Mouse (Mus musculus): ENCODE data around the gene Prx. TPM values are rescaled to one million over a fixed set of nuclear protein-coding genes. Genes with fewer than 3 reads are reported as not detected.
"Not testable (repeated sequence)": the region's sequence is repeated elsewhere in the genome, so short reads cannot be mapped to it uniquely, and the experiment has no call there.

The Prx gene
- polyA plus RNA-seq, 2 experiments from 2014 or later, result 0.22 to 0.62 TPM

DNA sequence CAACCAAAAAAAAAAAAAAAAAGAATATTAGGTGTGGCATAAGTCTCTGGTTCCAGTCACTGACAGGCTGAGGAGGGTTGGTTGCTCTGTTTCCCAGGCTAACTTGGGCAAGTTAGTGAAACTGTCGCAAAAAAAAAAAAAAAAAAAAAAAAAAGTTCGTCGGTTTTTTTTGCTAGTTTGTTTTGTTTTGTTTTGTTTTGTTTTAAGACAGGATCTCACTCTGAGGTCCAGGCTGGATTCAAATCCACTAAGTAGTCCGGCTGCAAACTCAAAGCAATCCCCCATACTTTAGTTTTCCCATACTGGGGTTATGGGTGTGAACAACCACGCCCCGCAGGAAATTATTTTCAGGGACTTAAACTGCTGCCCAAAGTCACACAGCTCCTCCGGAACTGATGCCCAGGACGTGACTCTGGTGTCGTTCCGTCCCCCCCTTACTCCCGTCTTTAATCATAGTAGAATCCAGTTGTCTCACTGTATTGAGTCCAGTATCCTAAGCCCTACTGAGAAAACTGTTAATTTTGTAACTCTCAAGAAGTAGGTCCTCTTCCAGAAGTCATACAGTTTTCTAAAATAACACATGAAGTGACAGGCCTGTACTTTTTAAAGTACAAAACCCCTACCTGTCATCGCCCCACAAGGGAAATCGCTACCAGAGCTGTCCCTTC is 12.9 kb upstream of the Prx start:
- ATAC-seq, result no peak

DNA sequence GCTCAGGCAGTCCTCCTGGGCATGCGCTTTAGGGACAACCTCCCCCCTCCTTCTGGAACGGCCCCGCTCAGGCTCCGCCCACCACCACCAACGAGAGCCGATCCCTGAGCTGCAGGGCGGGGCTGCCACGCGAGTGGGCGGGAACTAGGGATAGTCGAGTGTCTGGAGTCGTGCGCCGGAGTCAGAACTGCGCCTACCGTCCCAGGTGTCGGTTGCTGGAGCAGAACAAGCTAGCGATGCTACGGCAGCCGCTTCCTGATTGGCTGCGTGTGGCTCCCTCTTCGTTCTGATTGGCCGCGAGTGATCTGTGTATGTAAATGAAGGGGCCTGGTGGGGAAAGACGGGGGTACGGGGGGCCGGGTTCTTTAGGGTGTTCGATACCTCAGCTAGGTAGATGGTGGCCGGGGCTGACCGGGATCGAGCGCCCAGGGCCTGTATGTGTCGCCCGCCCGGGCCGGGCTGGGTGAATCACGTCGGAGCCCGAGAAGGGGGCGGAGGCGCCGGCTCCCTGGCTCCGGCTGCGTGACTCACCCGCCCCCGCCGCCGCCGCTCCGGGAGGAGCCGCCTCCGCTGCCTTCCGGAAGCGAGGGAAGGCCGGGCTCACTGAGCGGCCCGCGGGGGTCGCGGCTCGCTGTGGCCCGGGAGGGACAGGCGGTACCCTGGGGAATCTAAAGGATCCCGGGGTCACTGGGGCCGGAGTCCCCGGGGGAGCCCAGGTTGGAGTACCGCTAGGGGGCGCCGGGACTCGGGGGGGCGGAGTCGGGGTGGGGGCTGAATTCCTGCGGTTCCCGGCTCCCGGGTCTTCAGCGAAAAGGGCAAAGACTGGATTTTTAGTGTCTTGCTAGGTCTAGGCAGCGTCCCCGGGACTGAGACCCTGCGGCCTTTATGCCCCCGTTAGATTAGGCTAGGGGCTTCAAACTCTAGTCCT is 12.1 kb upstream of the Prx start, which contains the start of gene Sertad1:
Gene Sertad1 (plus strand): TSS at position 141 of the 928 bp plus-strand sequence.
- ATAC-seq, result peak; percentile 83

DNA sequence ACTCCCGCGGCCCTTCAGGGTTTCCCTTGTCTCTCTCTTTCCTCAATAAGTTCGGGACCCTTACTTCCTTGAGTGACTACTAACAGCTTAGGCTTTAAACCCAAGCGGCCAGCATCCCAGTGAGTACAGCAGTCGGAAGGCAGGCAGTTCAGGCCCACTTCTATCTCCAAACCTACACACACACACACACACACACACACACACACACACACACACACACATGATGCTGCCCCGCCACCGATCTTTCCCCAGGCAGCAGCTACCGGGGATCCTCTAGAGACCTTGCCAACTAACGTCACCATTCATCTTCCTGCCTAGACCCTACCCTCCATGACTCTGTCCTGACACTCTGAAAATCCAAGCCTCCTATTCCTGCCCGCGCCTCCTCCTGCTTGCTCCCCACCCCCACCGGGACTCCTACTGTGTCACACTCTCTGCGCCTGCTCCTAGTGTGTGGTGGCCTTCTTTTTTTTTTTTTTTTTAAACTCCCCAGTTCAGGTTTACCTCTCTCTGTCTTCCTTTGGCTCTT is 11.3 kb upstream of the Prx start:
- peak; percentile 8 for ATAC-seq

DNA sequence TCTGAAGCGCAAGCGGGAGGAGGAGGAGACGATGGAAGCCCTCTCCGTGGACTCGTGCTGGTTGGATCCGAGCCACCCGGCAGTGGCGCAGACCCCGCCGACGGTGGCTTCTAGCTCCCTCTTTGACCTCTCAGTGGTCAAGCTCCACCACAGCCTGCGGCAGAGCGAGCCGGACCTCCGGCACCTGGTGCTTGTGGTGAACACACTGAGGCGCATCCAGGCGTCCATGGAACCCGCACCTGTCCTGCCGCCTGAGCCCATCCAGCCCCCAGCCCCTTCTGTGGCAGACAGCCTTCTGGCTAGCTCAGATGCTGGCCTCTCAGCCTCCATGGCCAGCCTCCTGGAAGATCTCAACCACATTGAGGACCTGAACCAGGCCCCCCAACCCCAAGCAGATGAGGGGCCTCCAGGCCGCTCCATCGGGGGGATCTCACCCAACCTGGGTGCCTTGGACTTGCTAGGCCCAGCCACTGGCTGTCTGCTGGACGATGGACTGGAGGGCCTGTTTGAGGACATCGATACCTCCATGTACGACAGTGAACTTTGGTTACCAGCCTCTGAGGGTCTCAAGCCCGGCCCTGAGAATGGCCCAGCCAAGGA is 9.8 kb upstream of the Prx start:
- ATAC-seq, result no peak

DNA sequence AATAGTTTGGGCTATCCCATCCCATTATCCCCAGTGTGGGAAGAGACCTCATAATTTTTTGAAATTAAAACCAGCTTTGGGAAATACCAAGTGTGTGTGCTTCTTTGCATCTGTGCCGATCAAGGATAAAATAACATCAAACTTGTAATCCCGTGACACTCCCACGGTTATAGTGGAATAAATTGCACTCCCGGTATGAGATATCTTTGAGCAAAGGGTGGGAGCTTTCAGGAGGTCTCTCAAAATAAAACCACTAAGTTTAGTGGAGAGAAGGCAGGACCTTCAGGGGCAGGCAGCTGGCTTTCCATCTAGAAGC is 8.9 kb upstream of the Prx start:
- ATAC-seq, result no peak

DNA sequence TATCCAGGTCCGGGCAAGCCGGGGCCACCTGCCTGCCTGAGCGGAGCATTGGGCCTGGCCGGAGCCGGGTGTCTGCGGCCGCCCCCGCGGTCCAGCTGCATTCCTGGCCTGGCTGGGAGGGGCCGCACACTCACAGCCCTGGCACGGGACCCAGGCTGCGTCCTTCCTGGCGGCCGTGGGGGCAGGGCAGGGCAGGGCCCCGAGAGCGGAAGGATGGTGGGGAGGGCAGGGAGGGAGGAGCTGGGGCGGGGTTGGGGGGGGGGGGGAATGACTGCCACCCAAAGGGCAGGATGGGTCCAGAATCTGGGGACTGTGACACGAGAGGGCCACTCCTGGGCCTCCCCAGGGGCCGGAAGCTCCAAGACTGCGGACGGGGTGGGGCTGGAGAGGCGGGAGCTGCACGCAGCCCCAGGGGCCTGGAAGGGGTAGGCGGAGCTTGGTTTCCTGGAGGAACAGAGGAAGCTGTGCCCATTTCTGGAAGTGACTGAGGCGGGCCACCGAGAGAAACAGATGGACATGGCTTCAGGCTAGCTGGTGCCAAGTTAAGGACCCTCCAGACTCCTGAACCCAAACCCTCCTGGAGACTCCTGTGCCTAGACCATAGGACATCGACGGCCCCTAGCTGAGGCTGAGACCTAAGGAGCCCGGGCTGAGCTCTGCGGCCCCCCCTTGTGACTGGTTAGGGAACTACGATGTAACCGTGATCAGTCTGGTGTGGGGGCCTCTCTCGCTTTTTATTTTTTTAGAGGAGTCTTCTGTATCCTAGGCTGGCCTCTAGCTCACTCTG is 8.4 kb upstream of the Prx start:
- peak; percentile 40 for ATAC-seq

DNA sequence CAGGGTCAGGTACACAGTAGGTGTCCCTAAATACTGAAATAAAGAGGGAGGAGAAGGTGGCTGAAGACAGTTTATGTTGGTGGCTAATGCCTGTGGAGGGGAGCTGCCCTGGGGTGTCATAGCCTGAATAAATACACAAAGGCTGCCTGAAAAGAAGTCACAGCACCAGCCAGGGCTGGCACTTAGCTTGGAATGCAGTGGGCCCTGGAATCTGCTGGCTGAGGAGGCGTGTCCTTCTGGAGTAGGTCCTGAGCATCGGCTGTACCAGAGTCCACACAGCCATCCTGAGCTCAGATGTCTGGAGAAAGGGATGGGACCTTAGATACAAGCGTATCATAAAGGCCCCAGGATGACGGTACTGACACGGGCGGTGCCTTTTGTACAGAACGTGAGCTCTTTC is 7.3 kb upstream of the Prx start:
- no peak for ATAC-seq

DNA sequence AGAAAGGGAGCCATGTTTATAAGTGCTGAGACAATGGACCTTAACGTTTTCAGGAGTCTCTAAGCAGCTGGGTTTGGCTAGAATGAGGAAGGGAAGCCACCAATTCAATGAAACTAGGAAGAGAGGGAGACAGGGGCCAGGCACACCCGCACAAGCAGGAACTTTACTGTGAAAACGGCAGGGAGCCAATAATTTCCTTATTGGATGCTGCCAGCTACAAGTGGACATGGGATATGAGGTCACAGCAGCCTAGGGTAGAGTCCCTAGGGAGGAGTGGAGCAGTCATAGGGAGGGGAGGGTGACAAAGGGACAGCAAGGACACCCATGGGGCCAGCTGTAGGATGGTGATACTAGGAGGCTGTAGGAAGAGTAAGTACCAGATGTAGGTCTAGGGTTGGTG is 6.1 kb upstream of the Prx start:
- no peak for ATAC-seq

DNA sequence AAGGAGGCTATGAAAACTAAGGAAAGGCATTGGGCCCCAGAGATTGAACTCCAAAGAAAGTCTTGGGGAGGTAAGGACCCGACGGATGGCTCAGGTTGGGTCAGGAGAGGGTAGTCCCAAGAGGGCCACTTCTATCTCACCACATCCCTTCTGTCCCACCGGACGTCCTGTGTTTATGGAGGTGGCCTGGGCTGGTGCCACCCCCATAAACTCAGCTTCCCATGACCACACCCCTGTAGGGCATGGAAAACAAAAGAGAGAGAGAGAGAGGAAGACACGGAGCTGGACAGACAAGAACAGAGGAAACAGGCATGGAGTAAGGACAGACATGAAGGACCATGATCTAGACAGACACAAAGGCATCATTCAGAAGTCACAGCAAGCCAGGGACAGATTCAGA is 5.7 kb upstream of the Prx start:
- ATAC-seq, result no peak

DNA sequence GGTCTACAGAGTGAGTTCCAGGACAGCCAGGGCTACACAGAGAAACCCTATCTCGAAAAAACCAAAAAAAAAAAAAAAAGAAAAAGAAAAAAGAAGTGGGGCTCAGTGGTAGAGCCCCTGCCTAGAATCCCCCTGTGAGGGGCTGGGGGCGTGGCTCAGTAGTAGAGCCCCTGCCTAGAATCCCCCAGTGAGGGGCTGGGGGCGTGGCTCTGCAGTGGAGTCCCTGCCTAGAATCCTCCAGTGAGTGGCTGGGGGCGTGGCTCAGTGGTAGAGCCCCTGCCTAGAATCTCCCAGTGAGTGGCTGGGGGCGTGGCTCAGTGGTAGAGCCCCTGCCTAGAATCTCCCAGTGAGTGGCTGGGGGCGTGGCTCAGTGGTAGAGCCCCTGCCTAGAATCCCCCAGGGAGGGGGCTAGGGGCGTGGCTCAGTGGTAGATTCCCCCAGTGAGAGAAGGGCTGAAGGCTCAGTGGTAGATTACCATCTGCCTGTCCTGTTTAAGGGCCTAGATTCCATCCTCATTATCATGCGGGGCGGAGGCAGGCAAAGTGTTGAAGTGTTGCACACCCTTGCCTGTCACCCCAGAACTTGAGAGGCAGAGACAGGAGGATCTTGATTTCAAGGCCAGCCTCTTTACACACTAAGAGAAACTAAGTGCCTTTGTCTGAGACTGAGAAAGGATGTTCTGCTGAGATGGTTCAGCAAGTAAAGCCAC is 4.3 kb upstream of the Prx start:
- ATAC-seq, result not testable (repeated sequence)

DNA sequence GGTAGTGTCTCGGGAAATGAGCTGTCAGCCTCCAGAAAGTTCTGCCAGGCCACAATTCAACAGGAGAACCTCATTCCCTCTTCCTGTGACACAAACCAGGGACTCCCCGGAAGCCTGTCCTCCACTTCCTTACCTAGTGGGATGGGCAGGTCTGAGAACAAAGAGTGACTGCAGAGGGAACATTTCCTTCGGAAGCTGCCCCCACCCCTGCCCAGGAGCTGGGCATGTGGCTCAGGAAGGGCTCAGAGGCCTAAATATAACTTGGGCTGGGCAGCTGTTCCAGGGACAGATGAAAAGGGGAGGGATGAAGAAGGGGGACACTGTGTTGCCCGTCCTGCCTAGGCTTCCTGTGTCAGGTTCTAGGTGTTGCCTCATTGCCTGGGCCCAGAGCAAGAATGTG is 2.5 kb downstream of the Prx start:
- no peak for ATAC-seq

DNA sequence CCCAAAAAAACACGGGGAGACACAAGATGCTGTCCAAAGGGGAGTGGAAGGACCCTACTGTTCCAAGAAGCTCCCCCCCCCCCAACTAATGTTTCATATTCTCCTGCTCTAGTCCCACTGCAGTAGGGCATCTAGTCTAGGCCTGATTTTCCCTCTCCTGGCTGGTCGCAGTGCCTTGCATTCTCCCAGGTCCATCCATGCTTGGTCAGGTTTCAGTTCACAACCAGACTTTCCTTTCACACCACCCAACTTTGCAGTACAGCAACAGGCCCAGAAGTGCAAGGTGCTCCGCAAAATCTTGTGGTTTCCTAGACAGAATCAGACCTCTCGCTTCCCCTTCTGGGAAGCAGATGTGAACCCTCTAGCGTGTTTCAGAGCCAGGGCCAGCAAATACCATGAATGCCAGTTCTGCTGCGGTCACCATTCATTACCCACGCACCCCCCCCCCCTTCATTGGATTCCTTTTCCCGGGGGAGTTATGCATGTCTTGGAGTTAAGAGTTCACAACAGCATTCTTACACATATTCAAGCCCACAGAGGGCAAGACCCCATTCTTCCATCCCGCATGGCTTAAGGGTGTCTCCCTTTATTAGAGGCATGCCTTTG is 7.7 kb downstream of the Prx start:
- no peak for ATAC-seq

DNA sequence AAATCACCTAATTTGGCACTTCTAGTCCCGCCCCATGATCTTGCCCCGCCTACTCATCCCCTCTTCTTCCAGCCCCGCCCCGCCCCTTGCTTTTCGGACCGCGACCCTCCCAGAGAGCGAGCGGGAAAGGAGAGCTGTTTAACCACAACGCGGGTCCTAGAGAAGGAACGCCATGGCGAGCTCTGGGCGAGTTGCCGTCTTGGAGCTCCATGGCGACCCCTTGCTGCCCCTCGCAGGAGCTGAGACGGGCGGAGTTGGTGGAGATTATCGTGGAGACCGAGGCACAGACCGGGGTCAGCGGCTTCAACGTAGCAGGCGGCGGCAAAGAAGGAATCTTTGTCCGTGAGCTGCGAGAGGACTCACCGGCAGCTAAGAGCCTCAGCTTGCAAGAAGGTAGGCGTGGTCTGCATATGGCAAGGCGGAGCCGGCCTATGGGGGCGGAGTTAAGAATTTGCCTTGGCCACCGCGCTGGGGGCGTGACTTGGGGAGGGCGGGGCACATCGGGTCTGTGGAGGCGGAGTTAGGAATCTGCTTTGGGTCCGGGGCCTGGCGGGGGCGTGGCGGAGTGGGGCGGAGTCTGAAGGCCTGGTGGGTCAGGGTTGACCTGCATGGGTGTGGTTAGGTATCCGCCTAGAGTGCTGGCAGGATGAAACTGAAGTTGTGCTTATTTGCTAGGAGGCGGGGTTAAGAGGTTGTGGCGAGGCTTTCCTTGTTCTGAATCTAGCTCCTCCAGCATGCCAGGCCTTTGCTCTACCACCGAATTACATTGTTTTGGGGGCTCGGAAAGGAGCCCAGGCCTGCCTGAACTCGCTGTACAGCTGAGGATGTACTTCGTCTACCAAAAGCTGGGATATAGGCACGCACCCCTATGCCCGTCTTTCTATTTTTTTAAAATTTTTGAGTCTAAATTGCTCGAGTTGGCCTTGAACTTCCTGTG is 8.9 kb downstream of the Prx start:
- peak; percentile 89 for ATAC-seq

DNA sequence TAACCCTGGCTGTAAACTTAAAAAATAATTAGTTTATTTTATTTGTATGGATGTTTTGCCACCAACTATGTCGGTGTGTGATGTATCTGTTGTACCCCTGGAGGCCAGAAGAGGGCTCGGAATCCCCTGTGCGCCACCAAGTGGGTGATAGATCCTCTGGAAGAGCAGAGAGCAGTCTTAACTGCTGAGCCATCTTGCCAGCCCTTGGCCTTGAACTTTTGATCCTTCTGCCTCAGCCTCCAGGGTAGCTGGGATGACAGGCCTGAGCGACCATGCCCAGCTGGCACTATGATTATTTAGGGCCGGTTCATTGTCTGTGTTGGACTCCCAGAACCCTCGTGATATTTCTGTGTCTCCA is 9.5 kb downstream of the Prx start:
- peak; percentile 62 for ATAC-seq

DNA sequence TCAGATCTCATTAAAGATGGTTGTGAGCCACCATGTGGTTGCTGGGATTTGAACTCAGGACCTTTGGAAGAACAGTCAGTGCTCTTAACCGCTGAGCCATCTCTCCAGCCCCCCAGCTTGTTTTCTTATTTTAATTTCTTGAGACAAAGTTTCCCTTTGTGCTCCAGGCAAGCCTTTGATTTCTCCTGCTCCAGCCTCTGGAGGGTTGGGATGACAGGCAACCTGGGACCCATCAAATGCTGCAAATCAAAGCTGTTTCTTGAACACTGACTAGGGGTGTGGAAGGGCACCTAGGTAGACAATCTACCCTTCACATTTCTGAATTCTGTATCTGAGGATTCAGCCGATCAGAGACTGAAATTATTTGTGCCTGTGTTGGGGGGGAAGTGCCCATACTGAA is 11.7 kb downstream of the Prx start:
- ATAC-seq, result no peak

DNA sequence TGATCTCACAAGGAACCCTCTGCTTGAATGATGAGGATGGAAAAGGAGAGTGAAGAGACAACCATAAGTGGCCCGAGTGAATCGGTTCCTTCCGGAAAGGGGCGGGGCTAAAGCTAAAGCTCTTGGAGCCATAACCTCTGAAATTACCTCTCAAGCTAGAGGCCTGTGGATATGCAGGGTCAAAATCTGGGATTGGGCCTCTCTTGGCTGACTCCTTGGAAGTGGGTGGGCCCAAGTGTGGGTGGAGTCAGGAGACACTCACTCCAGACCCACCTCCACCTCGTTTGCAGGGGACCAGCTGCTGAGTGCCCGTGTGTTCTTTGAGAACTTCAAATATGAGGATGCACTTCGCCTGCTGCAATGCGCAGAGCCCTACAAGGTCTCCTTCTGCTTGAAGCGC is 15.8 kb downstream of the Prx start:
- no peak for ATAC-seq

DNA sequence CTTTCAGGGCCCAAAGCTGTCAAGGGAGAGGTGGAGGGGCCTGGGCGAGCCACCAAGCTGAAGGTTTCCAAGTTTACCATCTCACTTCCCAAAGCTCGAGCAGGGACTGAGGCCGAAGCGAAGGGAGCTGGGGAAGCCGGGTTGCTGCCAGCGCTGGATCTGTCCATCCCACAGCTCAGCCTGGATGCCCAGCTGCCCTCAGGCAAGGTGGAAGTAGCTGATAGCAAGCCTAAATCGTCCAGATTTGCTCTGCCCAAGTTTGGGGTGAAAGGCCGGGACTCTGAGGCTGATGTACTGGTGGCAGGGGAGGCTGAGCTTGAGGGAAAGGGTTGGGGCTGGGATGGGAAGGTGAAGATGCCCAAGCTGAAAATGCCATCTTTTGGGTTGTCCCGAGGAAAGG is 19.2 kb downstream of the Prx start:
- no peak for ATAC-seq

DNA sequence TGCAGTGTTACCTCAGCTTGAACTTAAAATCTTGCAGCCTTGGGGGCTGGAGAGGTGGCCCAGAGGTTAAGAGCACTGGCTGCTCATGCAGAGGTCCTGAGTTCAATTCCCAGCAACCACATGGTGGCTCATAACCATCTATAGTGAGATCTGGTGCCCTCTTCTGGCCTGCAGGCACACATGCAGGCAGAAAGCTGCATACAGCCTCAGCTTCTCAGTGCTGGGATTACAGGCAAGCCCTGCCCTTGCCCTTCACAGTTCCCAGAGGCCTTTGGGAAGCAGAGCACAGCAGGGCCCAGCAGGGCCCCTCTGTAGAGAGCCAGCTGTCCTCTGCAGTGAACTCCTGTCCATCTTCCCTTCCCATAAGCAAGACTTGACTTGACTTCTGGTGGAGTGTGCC is 21.0 kb downstream of the Prx start:
- no peak for ATAC-seq

DNA sequence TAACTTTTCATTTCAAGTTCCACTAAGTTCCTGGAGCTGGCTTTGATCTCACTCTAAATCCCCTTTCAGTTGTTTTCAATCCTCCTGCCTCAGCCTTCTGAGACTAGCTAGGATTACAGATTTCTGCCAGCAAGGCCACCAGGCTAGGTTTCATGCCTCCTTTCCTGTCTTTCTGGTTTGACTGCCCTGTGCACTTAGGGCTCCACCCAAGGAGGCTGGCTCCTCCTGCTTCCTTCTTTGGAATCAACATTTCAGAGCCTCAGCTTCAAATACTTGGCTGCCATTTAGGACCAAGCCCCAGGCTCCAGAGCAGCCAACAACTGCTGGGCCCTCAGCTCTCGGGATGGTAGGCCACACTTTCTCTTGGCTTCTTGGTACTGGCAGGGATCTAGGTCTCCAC is 21.5 kb downstream of the Prx start:
- ATAC-seq, result no peak

DNA sequence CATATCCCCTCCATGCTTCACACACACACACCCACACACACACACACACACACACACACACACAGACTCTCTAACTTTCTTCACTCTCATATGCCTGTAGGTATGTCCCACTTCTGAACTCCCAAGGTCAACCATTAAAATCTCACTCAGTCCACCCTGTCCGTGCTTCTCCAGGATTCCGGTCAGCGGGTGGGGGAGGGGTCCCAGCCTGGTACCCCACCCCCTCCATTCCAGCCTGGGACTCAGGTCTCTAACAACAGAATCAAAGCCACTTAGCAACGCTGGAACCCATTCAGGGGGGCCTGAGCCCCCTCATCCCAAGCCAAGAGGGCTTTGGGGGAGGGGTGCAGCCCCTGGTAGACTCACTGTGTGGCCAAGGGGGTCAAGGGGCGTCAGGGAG is 23.8 kb downstream of the Prx start, which contains the start of gene Hipk4:
Gene Hipk4 (plus strand): TSS at position 301 of the 400 bp plus-strand sequence.
- no peak for ATAC-seq

Measured in CD4-positive, CD25-positive, alpha-beta regulatory T cell, adult 4 months (primary cell).